8 mouse cellular contexts compared by ENCODE assay signal in genomic region chr7:44350957-44351711, GRCm38 (mm10). TPM values are rescaled to one million over a fixed set of nuclear protein-coding genes. Genes with fewer than 3 reads are reported as not detected.
DNase-seq lines count a peak whose midpoint lies in the region; ATAC-seq and TF ChIP-seq lines count a peak whose summit lies in the region.

No protein-coding gene starts in this region.

- H3K9me3 ChIP-seq in embryonic facial prominence, embryonic 10.5 days = no peaks in the 10 kb centered on the region
- H3K9me3 ChIP-seq in limb, embryonic 14.5 days (ENCODE audit: control insufficient read depth, low read length) = no peaks in the 10 kb centered on the region
- H3K9me3 ChIP-seq in midbrain, embryonic 16.5 days (replicated peaks; ENCODE audit: control insufficient read depth, low read length, poor library complexity, severe bottlenecking) = no peaks in the 10 kb centered on the region

- H3K4me1 ChIP-seq in embryonic facial prominence, embryonic 10.5 days = peaks cover 45% of the 10 kb centered on the region
- no peaks in the 10 kb centered on the region for H3K4me1 ChIP-seq in heart, adult 2 months (ENCODE audit: control insufficient read depth, insufficient read depth, low read length)
- no peaks in the 10 kb centered on the region for H3K4me1 ChIP-seq in kidney, adult 2 months (ENCODE audit: control insufficient read depth, insufficient read depth, low read length)
- H3K4me1 ChIP-seq in limb, embryonic 14.5 days (ENCODE audit: control insufficient read depth, insufficient read depth, low read length) = peaks cover 10% of the 10 kb centered on the region; the same call in 1 of the 2 replicates
- peaks cover 25% of the 10 kb centered on the region for H3K4me1 ChIP-seq in midbrain, embryonic 16.5 days (ENCODE audit: control insufficient read depth, insufficient read depth, low read length)
- H3K4me1 ChIP-seq in spleen, adult 2 months (ENCODE audit: control insufficient read depth, insufficient read depth, insufficient read length) = no peaks in the 10 kb centered on the region

- intact Hi-C loops in heart, adult 2 months (cut with DNase I) = loop anchor here (1.0 kb wide), 1 partner anchor 89 kb away; no protein-coding TSS in a partner anchor

- H3K79me2 ChIP-seq in heart, adult 2 months (replicated peaks; ENCODE audit: control insufficient read depth, insufficient read depth, low read length) = no peaks in the 10 kb centered on the region

- peak; percentile 87 for DNase-seq in 416B (ENCODE audit: low read depth)
- DNase-seq in adrenal gland, postnatal 14 days = peak; percentile 88
- peak; percentile 86 for DNase-seq in embryonic facial prominence, embryonic 10.5 days (ENCODE audit: low spot score)
- peak; percentile 69 to 74 for DNase-seq in heart, adult 2 months
- DNase-seq in kidney, adult 2 months = peak; percentile 86
- DNase-seq in limb, embryonic 14.5 days (ENCODE audit: low spot score) = peak; percentile 93
- DNase-seq in spleen, adult 2 months (ENCODE audit: low read depth in 1 of 2, low spot score in 2 of 2) = peak; percentile 59 to 71

- H3K27me3 ChIP-seq in embryonic facial prominence, embryonic 10.5 days (replicated peaks; ENCODE audit: low read depth, poor library complexity, severe bottlenecking) = peaks cover 100% of the 10 kb centered on the region
- peaks cover 27% of the 10 kb centered on the region for H3K27me3 ChIP-seq in heart, adult 2 months (ENCODE audit: control insufficient read depth, insufficient read depth, low read length)
- peaks cover 2% of the 10 kb centered on the region; the same call in 1 of the 2 replicates for H3K27me3 ChIP-seq in kidney, adult 2 months (replicated peaks; ENCODE audit: control insufficient read depth, insufficient read depth, low read length)
- H3K27me3 ChIP-seq in limb, embryonic 14.5 days (ENCODE audit: control insufficient read depth, insufficient read depth, low read length) = peaks cover 66% of the 10 kb centered on the region
- peaks cover 10% of the 10 kb centered on the region for H3K27me3 ChIP-seq in midbrain, embryonic 16.5 days (ENCODE audit: control insufficient read depth, insufficient read depth, low read depth, low read length)
- peaks cover 28% of the 10 kb centered on the region for H3K27me3 ChIP-seq in spleen, adult 2 months (ENCODE audit: control insufficient read depth, insufficient read depth, low read length)

- no peaks in the 10 kb centered on the region for H3K36me3 ChIP-seq in embryonic facial prominence, embryonic 10.5 days (replicated peaks)
- no peaks in the 10 kb centered on the region for H3K36me3 ChIP-seq in heart, adult 2 months (ENCODE audit: control insufficient read depth, insufficient read depth, low read length)
- no peaks in the 10 kb centered on the region for H3K36me3 ChIP-seq in kidney, adult 2 months (ENCODE audit: control insufficient read depth, insufficient read depth, low read length)
- no peaks in the 10 kb centered on the region for H3K36me3 ChIP-seq in limb, embryonic 14.5 days (ENCODE audit: control insufficient read depth, insufficient read depth, low read length)
- H3K36me3 ChIP-seq in midbrain, embryonic 16.5 days (ENCODE audit: control insufficient read depth, insufficient read depth, low read length) = peaks cover 28% of the 10 kb centered on the region
- H3K36me3 ChIP-seq in spleen, adult 2 months (ENCODE audit: control insufficient read depth, insufficient read depth, low read length) = no peaks in the 10 kb centered on the region

- peak overlapping the region; percentile 43; the same call in 1 of the 2 replicates for H3K9ac ChIP-seq in heart, adult 2 months (ENCODE audit: low read depth, low read length)
- peak overlapping the region; percentile 31; the same call in 1 of the 2 replicates for H3K9ac ChIP-seq in limb, embryonic 14.5 days (ENCODE audit: low read depth, low read length, severe bottlenecking)
- H3K9ac ChIP-seq in midbrain, embryonic 16.5 days (ENCODE audit: low read depth, low read length) = peak overlapping the region; percentile 18; the same call in 1 of the 2 replicates

- peak overlapping the region; percentile 37 for H3K4me2 ChIP-seq in limb, embryonic 14.5 days (replicated peaks; ENCODE audit: low read depth, low read length, severe bottlenecking)
- H3K4me2 ChIP-seq in midbrain, embryonic 16.5 days (ENCODE audit: low read length) = peak overlapping the region; percentile 32

- TF ChIP-seq CTCF in heart, adult 2 months (IDR thresholded peaks at IDR 0.05) = peak; percentile 97
- TF ChIP-seq CTCF in kidney, adult 2 months (conservative IDR thresholded peaks at IDR 0.05; ENCODE audit: insufficient read depth, insufficient read length, low read depth, low read length) = peak; percentile 73
- TF ChIP-seq CTCF in spleen, adult 2 months (IDR thresholded peaks at IDR 0.05; ENCODE audit: extremely low read depth, insufficient read depth, insufficient read length, insufficient replicate concordance) = peak; percentile 65; the same call in 1 of the 2 replicates

- 0 out of 2 replicates have a peak, but pooled peaks have one; percentile 33 for TF ChIP-seq EP300 in heart, adult 2 months (IDR thresholded peaks at IDR 0.05; ENCODE audit: insufficient read depth, low read depth, low read length)

- peak overlapping the region; percentile 32; the same call in 1 of the 2 replicates for H3K27ac ChIP-seq in embryonic facial prominence, embryonic 10.5 days (replicated peaks)
- H3K27ac ChIP-seq in heart, adult 2 months = no peak overlapping the region
- no peak overlapping the region for H3K27ac ChIP-seq in kidney, adult 2 months (ENCODE audit: insufficient read depth, low read depth, low read length)
- H3K27ac ChIP-seq in limb, embryonic 14.5 days (replicated peaks; ENCODE audit: low read depth, low read length) = no peak overlapping the region; the same call in 1 of the 2 replicates
- peak overlapping the region; percentile 41; the same call in 1 of the 2 replicates for H3K27ac ChIP-seq in midbrain, embryonic 16.5 days (ENCODE audit: low read length)
- no peak overlapping the region for H3K27ac ChIP-seq in spleen, adult 2 months (ENCODE audit: insufficient read depth, low read length)

- ATAC-seq in limb, embryonic 14.5 days (ENCODE audit: low FRiP score, low read depth) = peak; percentile 60; the same call in 1 of the 2 replicates
- ATAC-seq in midbrain, embryonic 16.5 days = peak; percentile 54

- WGBS in embryonic facial prominence, embryonic 10.5 days = 3% methylated on average over 25 of the region's 25 CpGs
- WGBS in heart, adult 2 months = 7% methylated on average over 25 of the region's 25 CpGs
- WGBS in kidney, adult 2 months = 4% methylated on average over 25 of the region's 25 CpGs
- 4% methylated on average over 25 of the region's 25 CpGs for WGBS in limb, embryonic 14.5 days
- WGBS in midbrain, embryonic 16.5 days = 3% methylated on average over 25 of the region's 25 CpGs
- 4% methylated on average over 25 of the region's 25 CpGs for WGBS in spleen, adult 2 months

- H3K4me3 ChIP-seq in embryonic facial prominence, embryonic 10.5 days = peak overlapping the region; percentile 49
- peak overlapping the region; percentile 19; the same call in 1 of the 2 replicates for H3K4me3 ChIP-seq in heart, adult 2 months
- H3K4me3 ChIP-seq in kidney, adult 2 months (ENCODE audit: insufficient read depth, low read depth, low read length) = no peak overlapping the region
- H3K4me3 ChIP-seq in limb, embryonic 14.5 days (replicated peaks; ENCODE audit: low read length) = peak overlapping the region; percentile 23
- H3K4me3 ChIP-seq in midbrain, embryonic 16.5 days (ENCODE audit: low read depth, low read length) = no peak overlapping the region
- H3K4me3 ChIP-seq in spleen, adult 2 months (ENCODE audit: extremely low read depth, insufficient read depth, insufficient read length) = no peak overlapping the region

- no peak for TF ChIP-seq POLR2A in heart, adult 2 months (IDR thresholded peaks at IDR 0.05; ENCODE audit: insufficient read depth, low read depth, low read length)
- no peak for TF ChIP-seq POLR2A in kidney, adult 2 months (IDR thresholded peaks at IDR 0.05; ENCODE audit: low read depth, low read length)
- TF ChIP-seq POLR2A in limb, embryonic 14.5 days (IDR thresholded peaks at IDR 0.05; ENCODE audit: borderline replicate concordance, extremely low read depth, insufficient read depth, insufficient read length) = no peak
- TF ChIP-seq POLR2A in spleen, adult 2 months (IDR thresholded peaks at IDR 0.05; ENCODE audit: low read depth, low read length) = no peak

RNA-seq across cellular contexts. Expression of gene Syt3, which starts 32.8 kb away (rescaled TPM):
- 2.6 and 3.9 TPM in 2 replicates for total RNA-seq in adrenal gland, postnatal 14 days (2021)
- polyA plus RNA-seq in embryonic facial prominence, embryonic 10.5 days (2016; fragmentation: Nextera tagmentation; extraction: Ambion mirVana) = 1.8 and 2.4 TPM in 2 replicates
- total RNA-seq in heart, adult 2 months (2021) = 1 to 10 TPM; 1.4 to 2.5 TPM
- 3.1 and 3.2 TPM in 2 replicates for polyA plus RNA-seq in heart, adult 2 months (2012; rRNA removed)
- polyA plus RNA-seq in kidney, adult 2 months (2012; rRNA removed) = 12.0 and 12.9 TPM in 2 replicates
- polyA plus RNA-seq in limb, embryonic 14.5 days (2012; rRNA removed) = 3.3 and 3.8 TPM in 2 replicates
- polyA plus RNA-seq in limb, embryonic 14.5 days (2014; fragmentation: Nextera tagmentation; extraction: Ambion mirVana) = 2.2 and 4.6 TPM in 2 replicates
- polyA plus RNA-seq in midbrain, embryonic 16.5 days (2015; fragmentation: Nextera tagmentation; extraction: Ambion mirVana) = 57.4 and 73.2 TPM in 2 replicates
- polyA plus RNA-seq in spleen, adult 2 months (2012; rRNA removed) = 1.2 and 2.5 TPM in 2 replicates

RNA-seq across cellular contexts. Expression of gene 1700008O03Rik, which starts 34.5 kb away (rescaled TPM):
- 0.59 and 0.71 TPM in 2 replicates for total RNA-seq in adrenal gland, postnatal 14 days (2021)
- 1.1 and 1.9 TPM in 2 replicates for polyA plus RNA-seq in embryonic facial prominence, embryonic 10.5 days (2016; fragmentation: Nextera tagmentation; extraction: Ambion mirVana)
- total RNA-seq in heart, adult 2 months (2021) = under 1 TPM; 0.21 to 0.25 TPM
- 0.12 and 0.47 TPM in 2 replicates for polyA plus RNA-seq in heart, adult 2 months (2012; rRNA removed)
- 0.69 and 0.75 TPM in 2 replicates for polyA plus RNA-seq in kidney, adult 2 months (2012; rRNA removed)
- 2.1 and 2.7 TPM in 2 replicates for polyA plus RNA-seq in limb, embryonic 14.5 days (2012; rRNA removed)
- 0.67 and 0.73 TPM in 2 replicates for polyA plus RNA-seq in limb, embryonic 14.5 days (2014; fragmentation: Nextera tagmentation; extraction: Ambion mirVana)
- 2.0 and 3.6 TPM in 2 replicates for polyA plus RNA-seq in midbrain, embryonic 16.5 days (2015; fragmentation: Nextera tagmentation; extraction: Ambion mirVana)
- 0.40 and 0.68 TPM in 2 replicates for polyA plus RNA-seq in spleen, adult 2 months (2012; rRNA removed)

RNA-seq across cellular contexts. Expression of gene Shank1, which starts 41.1 kb away (rescaled TPM):
- 7.6 and 8.0 TPM in 2 replicates for total RNA-seq in adrenal gland, postnatal 14 days (2021)
- polyA plus RNA-seq in embryonic facial prominence, embryonic 10.5 days (2016; fragmentation: Nextera tagmentation; extraction: Ambion mirVana) = 0.80 and 0.97 TPM in 2 replicates
- total RNA-seq in heart, adult 2 months (2021) = 1 to 10 TPM; 1.2 to 2.3 TPM
- polyA plus RNA-seq in heart, adult 2 months (2012; rRNA removed) = 0.94 and 1.1 TPM in 2 replicates
- polyA plus RNA-seq in kidney, adult 2 months (2012; rRNA removed) = 0.43 and 0.66 TPM in 2 replicates
- polyA plus RNA-seq in limb, embryonic 14.5 days (2012; rRNA removed) = 13.6 and 18.2 TPM in 2 replicates
- polyA plus RNA-seq in limb, embryonic 14.5 days (2014; fragmentation: Nextera tagmentation; extraction: Ambion mirVana) = 4.0 and 4.3 TPM in 2 replicates
- 35.6 and 36.8 TPM in 2 replicates for polyA plus RNA-seq in midbrain, embryonic 16.5 days (2015; fragmentation: Nextera tagmentation; extraction: Ambion mirVana)
- 4.5 and 4.8 TPM in 2 replicates for polyA plus RNA-seq in spleen, adult 2 months (2012; rRNA removed)

RNA-seq across cellular contexts. Expression of gene Clec11a, which starts 44.4 kb away (rescaled TPM):
- total RNA-seq in adrenal gland, postnatal 14 days (2021) = 3.4 and 3.6 TPM in 2 replicates
- 1.5 and 1.8 TPM in 2 replicates for polyA plus RNA-seq in embryonic facial prominence, embryonic 10.5 days (2016; fragmentation: Nextera tagmentation; extraction: Ambion mirVana)
- total RNA-seq in heart, adult 2 months (2021) = 1 to 10 TPM in 1 of 2 experiments, under 1 TPM in 1; 0.60 to 1.1 TPM
- polyA plus RNA-seq in heart, adult 2 months (2012; rRNA removed) = 1.8 and 2.0 TPM in 2 replicates
- 6.4 and 8.1 TPM in 2 replicates for polyA plus RNA-seq in kidney, adult 2 months (2012; rRNA removed)
- polyA plus RNA-seq in limb, embryonic 14.5 days (2012; rRNA removed) = 21.2 and 22.8 TPM in 2 replicates
- polyA plus RNA-seq in limb, embryonic 14.5 days (2014; fragmentation: Nextera tagmentation; extraction: Ambion mirVana) = 12.4 and 15.5 TPM in 2 replicates
- 4.0 and 4.2 TPM in 2 replicates for polyA plus RNA-seq in midbrain, embryonic 16.5 days (2015; fragmentation: Nextera tagmentation; extraction: Ambion mirVana)
- 4.0 and 5.2 TPM in 2 replicates for polyA plus RNA-seq in spleen, adult 2 months (2012; rRNA removed)

Comparison
In these comparisons a context has a peak if more than half of its experiments do, and no peak if none do; other contexts are left out.
1. H3K27ac ChIP-seq: peak in embryonic facial prominence, embryonic 10.5 days (single experiment) and midbrain, embryonic 16.5 days (single experiment); none in heart, adult 2 months (single experiment), kidney, adult 2 months (single experiment), limb, embryonic 14.5 days (single experiment) and spleen, adult 2 months (single experiment).
2. H3K4me3 ChIP-seq: peak in embryonic facial prominence, embryonic 10.5 days (single experiment), heart, adult 2 months (single experiment) and limb, embryonic 14.5 days (single experiment); none in kidney, adult 2 months (single experiment), midbrain, embryonic 16.5 days (single experiment) and spleen, adult 2 months (single experiment).
3. Peak in every context shown above with its lines, with median percentiles within 50 percentile points of each other: DNase-seq, H3K9ac ChIP-seq and CTCF ChIP-seq.